Mouse (Mus musculus) MEL (cell line): ENCODE results near the gene Slc35c1. TPM values are rescaled to one million over a fixed set of nuclear protein-coding genes. Genes with fewer than 3 reads are reported as not detected.

ENCODE experiments used
- DNase-seq: peaks from one replicate; pipeline ENCODE4 v3.0.0; 2011; ENCODE audit warnings: low read depth, low spot score
- H3K27ac ChIP-seq: 2 replicates; pipeline ENCODE4 v1.5.1; 2012; ENCODE audit warnings: low read depth, mild to moderate bottlenecking, control low read depth, low read length, moderate library complexity; ENCODE audit not compliant: control insufficient read depth
- H3K27me3 ChIP-seq, 2 experiments: fragments of 150-350 bp in 1 of 2; sonication (generic) in 1 of 2; 2 replicates each; pipeline ENCODE4 v1.6.1; 2012; ENCODE audit warnings: low read length in 2 of 2, mild to moderate bottlenecking in 2 of 2, improper control_type of control experiment in 1 of 2, moderate library complexity in 1 of 2; ENCODE audit not compliant: insufficient read depth in 2 of 2, control insufficient read depth in 1 of 2
- H3K36me3 ChIP-seq, 2 experiments: 2 replicates each; pipeline ENCODE4 v1.6.1; 2012 to 2014; ENCODE audit warnings: low read length in 2 of 2, improper control_type of control experiment in 1 of 2, inconsistent platforms in 1 of 2, mild to moderate bottlenecking in 1 of 2; ENCODE audit not compliant: insufficient read depth in 2 of 2, control insufficient read depth in 1 of 2
- H3K4me1 ChIP-seq, 2 experiments: fragments of 150-350 bp in 1 of 2; sonication (generic) in 1 of 2; 2 replicates each; pipeline ENCODE4 v1.6.1; 2012; ENCODE audit warnings: low read length in 2 of 2, improper control_type of control experiment in 1 of 2, mild to moderate bottlenecking in 1 of 2; ENCODE audit not compliant: insufficient read depth in 2 of 2, control insufficient read depth in 1 of 2
- H3K4me3 ChIP-seq, 2 experiments: fragments of 150-350 bp in 1 of 2; sonication (generic) in 1 of 2; 2 replicates each; pipeline ENCODE4 v1.5.1; 2012; ENCODE audit warnings: low read depth in 2 of 2, low read length in 2 of 2, mild to moderate bottlenecking in 2 of 2, moderate library complexity in 2 of 2, control low read depth in 1 of 2, improper control_type of control experiment in 1 of 2; ENCODE audit not compliant: control insufficient read depth in 1 of 2, insufficient read depth in 1 of 2
- H3K79me2 ChIP-seq: 2 replicates; pipeline ENCODE4 v1.6.1; 2012; ENCODE audit warnings: mild to moderate bottlenecking, low read length, moderate library complexity; ENCODE audit not compliant: control insufficient read depth, poor library complexity, insufficient read depth
- H3K9ac ChIP-seq: 2 replicates; pipeline ENCODE4 v1.6.1; 2012; ENCODE audit warnings: low read depth, mild to moderate bottlenecking, control low read depth, low read length, moderate library complexity; ENCODE audit not compliant: control insufficient read depth, poor library complexity, severe bottlenecking
- H3K9me3 ChIP-seq: fragments of 150-350 bp; sonication (generic); replicated peaks from 2 replicates; pipeline ENCODE4 v1.6.1; 2012; ENCODE audit warnings: mild to moderate bottlenecking, low read length, improper control_type of control experiment, moderate library complexity; ENCODE audit not compliant: insufficient read depth
- BHLHE40 ChIP-seq: IDR thresholded peaks from 2 replicates; pipeline ENCODE4 v1.6.1; 2012; ENCODE audit warnings: low read depth, mild to moderate bottlenecking, inconsistent platforms, low read length, improper control_type of control experiment, borderline replicate concordance
- CHD1 ChIP-seq: IDR thresholded peaks from 2 replicates; pipeline ENCODE4 v1.6.1; 2012; ENCODE audit warnings: low read depth, mild to moderate bottlenecking, inconsistent platforms, low read length, improper control_type of control experiment
- CHD2 ChIP-seq: IDR thresholded peaks from 2 replicates; pipeline ENCODE4 v1.6.1; 2011; ENCODE audit warnings: low read length, improper control_type of control experiment
- CTCF ChIP-seq, 3 experiments: IDR thresholded peaks in 2 of 3; conservative IDR thresholded peaks in 1 of 3; 2 replicates each; pipeline ENCODE4 v1.5.1; 2011 to 2012; ENCODE audit warnings: low read length in 3 of 3, low read depth in 2 of 3, mild to moderate bottlenecking in 2 of 3, improper control_type of control experiment in 1 of 3, inconsistent platforms in 1 of 3, mixed read lengths in 1 of 3, moderate library complexity in 1 of 3; ENCODE audit not compliant: control insufficient read depth in 1 of 3, insufficient read depth in 1 of 3, poor library complexity in 1 of 3, severe bottlenecking in 1 of 3
- ELF1 ChIP-seq: IDR thresholded peaks from 2 replicates; pipeline ENCODE4 v1.6.1; 2014; ENCODE audit warnings: low read depth, mild to moderate bottlenecking, inconsistent platforms, low read length, improper control_type of control experiment, moderate library complexity
- EP300 ChIP-seq, 2 experiments: IDR thresholded peaks; 2 replicates each; pipeline ENCODE4 v1.6.1; 2011; ENCODE audit warnings: improper control_type of control experiment in 2 of 2, low read length in 2 of 2, low read depth in 1 of 2, mild to moderate bottlenecking in 1 of 2
- ETS1 ChIP-seq: IDR thresholded peaks from 2 replicates; pipeline ENCODE4 v1.6.1; 2012; ENCODE audit warnings: low read depth, mild to moderate bottlenecking, inconsistent platforms, low read length, improper control_type of control experiment, moderate library complexity
- GABPA ChIP-seq: IDR thresholded peaks from 2 replicates; pipeline ENCODE4 v1.6.1; 2012; ENCODE audit warnings: low read depth, mild to moderate bottlenecking, inconsistent platforms, low read length, improper control_type of control experiment, moderate library complexity
- GATA1 ChIP-seq: IDR thresholded peaks from 2 replicates; pipeline ENCODE4 v1.6.1; 2011; ENCODE audit warnings: low read depth, low read length, improper control_type of control experiment
- HCFC1 ChIP-seq: IDR thresholded peaks from 2 replicates; pipeline ENCODE4 v1.6.1; 2012; ENCODE audit warnings: low read depth, mild to moderate bottlenecking, inconsistent platforms, low read length, improper control_type of control experiment, moderate library complexity
- JUND ChIP-seq: IDR thresholded peaks from 2 replicates; pipeline ENCODE4 v1.6.1; 2011; ENCODE audit warnings: low read depth, mild to moderate bottlenecking, improper control_type of control experiment, low read length
- KAT2A ChIP-seq: conservative IDR thresholded peaks from 2 replicates; pipeline ENCODE4 v1.6.1; 2012; ENCODE audit warnings: low read depth, low read length, improper control_type of control experiment, inconsistent platforms
- MAFK ChIP-seq: IDR thresholded peaks from 2 replicates; pipeline ENCODE4 v1.6.1; 2011; ENCODE audit warnings: low read depth, mild to moderate bottlenecking, low read length, improper control_type of control experiment, borderline replicate concordance
- MAX ChIP-seq: IDR thresholded peaks from 2 replicates; pipeline ENCODE4 v1.6.1; 2011; ENCODE audit warnings: low read length, improper control_type of control experiment
- MAZ ChIP-seq: IDR thresholded peaks from 2 replicates; pipeline ENCODE4 v1.6.1; 2012; ENCODE audit warnings: low read depth, mild to moderate bottlenecking, inconsistent platforms, low read length, improper control_type of control experiment
- MEF2A ChIP-seq: IDR thresholded peaks from 2 replicates; pipeline ENCODE4 v1.6.1; 2014; ENCODE audit warnings: low read depth, mild to moderate bottlenecking, inconsistent platforms, low read length, improper control_type of control experiment; ENCODE audit not compliant: poor library complexity, insufficient replicate concordance, severe bottlenecking; ENCODE audit errors: extremely low read depth
- MXI1 ChIP-seq: IDR thresholded peaks from 2 replicates; pipeline ENCODE4 v1.6.1; 2011; ENCODE audit warnings: mild to moderate bottlenecking, low read depth, low read length, improper control_type of control experiment
- MYB ChIP-seq: IDR thresholded peaks from 2 replicates; pipeline ENCODE4 v1.6.1; 2011; ENCODE audit warnings: mild to moderate bottlenecking, low read depth, low read length, improper control_type of control experiment
- MYC ChIP-seq: IDR thresholded peaks from 2 replicates; pipeline ENCODE4 v1.6.1; 2011; ENCODE audit warnings: low read depth, mild to moderate bottlenecking, low read length, improper control_type of control experiment, moderate library complexity
- NELFE ChIP-seq: IDR thresholded peaks from 2 replicates; pipeline ENCODE4 v1.6.1; 2011; ENCODE audit warnings: low read depth, low read length, improper control_type of control experiment
- NRF1 ChIP-seq: IDR thresholded peaks from 2 replicates; pipeline ENCODE4 v1.6.1; 2014; ENCODE audit warnings: low read depth, mild to moderate bottlenecking, inconsistent platforms, low read length, improper control_type of control experiment, moderate library complexity; ENCODE audit not compliant: poor library complexity, insufficient read depth, severe bottlenecking
- POLR2A ChIP-seq, 2 experiments: IDR thresholded peaks; 2 replicates each; pipeline ENCODE4 v1.6.1; 2011 to 2012; ENCODE audit warnings: low read length in 2 of 2, mild to moderate bottlenecking in 2 of 2, control low read depth in 1 of 2, improper control_type of control experiment in 1 of 2, low read depth in 1 of 2, moderate library complexity in 1 of 2; ENCODE audit not compliant: control insufficient read depth in 1 of 2, insufficient read depth in 1 of 2, poor library complexity in 1 of 2
- POLR2AphosphoS2 ChIP-seq: IDR thresholded peaks from 2 replicates; pipeline ENCODE4 v1.6.1; 2011; ENCODE audit warnings: low read length, improper control_type of control experiment
- POLR2AphosphoS5 ChIP-seq: IDR thresholded peaks from 2 replicates; pipeline ENCODE4 v1.6.1; 2012; ENCODE audit warnings: low read depth, borderline replicate concordance, mild to moderate bottlenecking, inconsistent platforms, low read length, moderate library complexity, mixed read lengths
- RAD21 ChIP-seq: IDR thresholded peaks from 2 replicates; pipeline ENCODE4 v1.6.1; 2011; ENCODE audit warnings: mild to moderate bottlenecking, low read depth, low read length, improper control_type of control experiment
- RCOR1 ChIP-seq: IDR thresholded peaks from 2 replicates; pipeline ENCODE4 v1.6.1; 2012; ENCODE audit warnings: low read depth, mild to moderate bottlenecking, inconsistent platforms, low read length, improper control_type of control experiment
- SIN3A ChIP-seq: IDR thresholded peaks from 2 replicates; pipeline ENCODE4 v1.6.1; 2012; ENCODE audit warnings: low read length, improper control_type of control experiment, inconsistent platforms
- SMC3 ChIP-seq: IDR thresholded peaks from 2 replicates; pipeline ENCODE4 v1.6.1; 2011; ENCODE audit warnings: low read depth, low read length, improper control_type of control experiment
- TAL1 ChIP-seq: IDR thresholded peaks from 2 replicates; pipeline ENCODE4 v1.6.1; 2012; ENCODE audit warnings: mild to moderate bottlenecking, inconsistent platforms, low read length, moderate library complexity, mixed read lengths
- TBP ChIP-seq: IDR thresholded peaks from 2 replicates; pipeline ENCODE4 v1.8.0; 2011; ENCODE audit warnings: low read depth, low read length, improper control_type of control experiment
- TCF12 ChIP-seq: IDR thresholded peaks from 2 replicates; pipeline ENCODE4 v1.6.1; 2014; ENCODE audit warnings: low read depth, mild to moderate bottlenecking, inconsistent platforms, low read length, improper control_type of control experiment, moderate library complexity
- UBTF ChIP-seq: IDR thresholded peaks from 2 replicates; pipeline ENCODE4 v1.6.1; 2012; ENCODE audit warnings: low read depth, mild to moderate bottlenecking, inconsistent platforms, low read length, improper control_type of control experiment, moderate library complexity, borderline replicate concordance; ENCODE audit not compliant: insufficient read depth
- USF1 ChIP-seq: IDR thresholded peaks from 2 replicates; pipeline ENCODE4 v1.6.1; 2014; ENCODE audit warnings: low read depth, mild to moderate bottlenecking, inconsistent platforms, low read length, improper control_type of control experiment, moderate library complexity
- USF2 ChIP-seq, 2 experiments: IDR thresholded peaks; 2 replicates each; pipeline ENCODE4 v1.6.1; 2011 to 2012; ENCODE audit warnings: improper control_type of control experiment in 2 of 2, low read length in 2 of 2, borderline replicate concordance in 1 of 2, inconsistent platforms in 1 of 2, low read depth in 1 of 2, mild to moderate bottlenecking in 1 of 2; ENCODE audit not compliant: insufficient read depth in 1 of 2
- ZC3H11A ChIP-seq: IDR thresholded peaks from 2 replicates; pipeline ENCODE4 v1.6.1; 2012; ENCODE audit warnings: low read depth, mild to moderate bottlenecking, inconsistent platforms, low read length, improper control_type of control experiment
- ZMIZ1 ChIP-seq: IDR thresholded peaks from 2 replicates; pipeline ENCODE4 v1.6.1; 2012; ENCODE audit warnings: low read depth, mild to moderate bottlenecking, inconsistent platforms, low read length, improper control_type of control experiment, moderate library complexity
- ZNF384 ChIP-seq: IDR thresholded peaks from 2 replicates; pipeline ENCODE4 v1.6.1; 2012; ENCODE audit warnings: low read depth, mild to moderate bottlenecking, inconsistent platforms, low read length, improper control_type of control experiment
- polyA plus RNA-seq, 2 experiments: library from polyadenylated mRNA; stranded (reverse) in 1 of 2; unstranded in 1 of 2; fragments of >175 nt in 1 of 2; fragments of >200 nt in 1 of 2; gene quantifications; 2 replicates each; pipeline versions ENCODE4 v1.2.1 to v1.2.4; 2012; ENCODE audit warnings: low replicate concordance in 2 of 2, low read depth in 1 of 2; ENCODE audit not compliant: insufficient read length in 2 of 2, insufficient read depth in 1 of 2, missing spikeins in 1 of 2
- total RNA-seq: library from RNA; depleted of rRNA; stranded (reverse); fragments of 300-350 nt; gene quantifications from 2 replicates; pipeline ENCODE4 v1.2.3, GENCODE M21; 2012

Gene Slc35c1
- total and polyA plus RNA-seq, 3 experiments: 16.8 to 64.5 TPM; not detected in 1

DNA sequence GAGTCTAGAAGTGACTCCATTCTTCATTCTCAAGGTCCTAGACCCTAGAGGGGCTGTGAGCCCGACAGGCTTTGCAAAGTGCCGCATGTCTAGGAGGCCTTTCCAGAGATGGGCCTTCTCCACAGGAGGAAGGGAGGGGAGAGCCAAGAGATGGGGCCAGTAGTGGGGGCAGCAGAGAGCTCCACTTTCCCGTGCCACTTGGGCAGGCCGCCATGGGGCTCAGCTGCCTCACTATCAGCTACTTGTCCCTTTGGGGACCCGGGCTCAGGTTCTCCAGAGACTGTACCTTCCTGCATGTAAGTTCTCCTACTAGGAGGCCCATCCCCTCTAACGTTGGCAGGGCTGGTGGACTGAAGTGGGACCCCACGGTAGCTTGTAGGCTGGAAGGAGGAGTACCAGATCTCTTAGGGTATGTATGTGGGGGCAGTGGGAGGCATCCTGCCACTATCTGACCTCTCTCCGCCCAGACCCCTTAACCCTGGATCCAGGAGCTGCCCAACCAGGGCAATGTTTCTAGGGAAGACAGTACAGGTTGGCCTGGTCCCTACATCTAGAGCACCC lies 3.3 kb downstream of the Slc35c1 start:
- H3K36me3 ChIP-seq: peaks cover 4 to 28% of the 10 kb centered on the region in 2 experiments; a peak in 3 of 4 replicates
- DNase-seq: peak; percentile 42
- peaks cover 39% of the 10 kb centered on the region for H3K79me2 ChIP-seq
- H3K4me3 ChIP-seq: peak overlapping the region; percentile 80 to 88
- H3K4me1 ChIP-seq: peaks cover 7 to 28% of the 10 kb centered on the region in 2 experiments
- peak overlapping the region; percentile 62 for H3K9ac ChIP-seq
- H3K9me3 ChIP-seq: no peaks in the 10 kb centered on the region
- H3K27ac ChIP-seq: peak overlapping the region; percentile 17
- H3K27me3 ChIP-seq: no peaks in the 10 kb centered on the region
- TF ChIP-seq ZC3H11A (no peak), TAL1 (no peak), GATA1 (no peak), MYB (no peak), GABPA (0 out of 2 replicates have a peak, but pooled peaks have one; percentile 22), ZNF384 (no peak), MEF2A (no peak), MYC (no peak), TCF12 (no peak), POLR2AphosphoS5 (no peak), BHLHE40 (peak; percentile 62; the same call in 1 of the 2 replicates), RAD21 (no peak), KAT2A (no peak), ETS1 (peak; percentile 52; the same call in 1 of the 2 replicates), POLR2A (IDR thresholded peaks at IDR 0.05; ENCODE audit: control insufficient read depth in 1 of 2, insufficient read depth in 1 of 2, low read depth in 1 of 2, low read length in 2 of 2, poor library complexity in 1 of 2) (no peak), POLR2AphosphoS2 (no peak), SMC3 (0 out of 2 replicates have a peak, but pooled peaks have one; percentile 9), UBTF (no peak), ZMIZ1 (no peak), USF2 (IDR thresholded peaks at IDR 0.05; ENCODE audit: borderline replicate concordance in 1 of 2, insufficient read depth in 1 of 2, low read depth in 1 of 2, low read length in 2 of 2) (no peak), MAFK (no peak), NELFE (no peak), MXI1 (no peak), JUND (no peak), RCOR1 (no peak), MAX (no peak), ELF1 (no peak), SIN3A (no peak), CTCF (IDR thresholded peaks at IDR 0.05 in 2 of 3, conservative IDR thresholded peaks at IDR 0.05 in 1 of 3; ENCODE audit: control insufficient read depth in 1 of 3, insufficient read depth in 1 of 3, low read depth in 2 of 3, low read length in 3 of 3, poor library complexity in 1 of 3, severe bottlenecking in 1 of 3) (peak in 1 of 3 experiments; percentile 14; a peak in 2 of 6 replicates), NRF1 (no peak), MAZ (peak; percentile 26; the same call in 1 of the 2 replicates), USF1 (no peak), CHD1 (no peak), HCFC1 (no peak), CHD2 (no peak), TBP (no peak), EP300 (IDR thresholded peaks at IDR 0.05; ENCODE audit: low read depth in 1 of 2, low read length in 2 of 2) (no peak)
